Mouse (Mus musculus) embryonic facial prominence, embryonic 10.5 days (tissue): ENCODE data around the gene Gbp3. TPM values are rescaled to one million over a fixed set of nuclear protein-coding genes. Genes with fewer than 3 reads are reported as not detected.
"Not testable (repeated sequence)": the region's sequence is repeated elsewhere in the genome, so short reads cannot be mapped to it uniquely, and the experiment has no call there.

ENCODE experiments used
- DNase-seq: peaks from one replicate; pipeline ENCODE4 v3.0.0-alpha.2; 2017; ENCODE audit warnings: low spot score
- H3K27ac ChIP-seq: fragments of 300-500 bp; sonication (generic); replicated peaks from 2 replicates; pipeline ENCODE4 v1.5.1; 2016; ENCODE audit warnings: mild to moderate bottlenecking
- H3K27me3 ChIP-seq: fragments of 300-500 bp; sonication (generic); replicated peaks from 2 replicates; pipeline ENCODE4 v1.6.1; 2016; ENCODE audit warnings: low read depth, mild to moderate bottlenecking; ENCODE audit not compliant: poor library complexity, severe bottlenecking
- H3K36me3 ChIP-seq: fragments of 300-500 bp; sonication (generic); replicated peaks from 2 replicates; pipeline ENCODE4 v1.6.1; 2016; ENCODE audit warnings: mild to moderate bottlenecking, moderate library complexity
- H3K4me1 ChIP-seq: fragments of 300-500 bp; sonication (generic); 2 replicates; pipeline ENCODE4 v1.6.1; 2016
- H3K4me3 ChIP-seq: fragments of 300-500 bp; sonication (generic); 2 replicates; pipeline ENCODE4 v1.5.1; 2016; ENCODE audit warnings: mild to moderate bottlenecking, moderate library complexity
- H3K9me3 ChIP-seq: fragments of 300-500 bp; sonication (generic); 2 replicates; pipeline ENCODE4 v1.6.1; 2016; ENCODE audit warnings: mild to moderate bottlenecking
- WGBS: fragments of 180-500 bp; shearing (Covaris S2); methylation state at CpG from one replicate; pipeline ENCODE4 v1.1.7; 2016; 5-methylcytosine and 5-hydroxymethylcytosine counted together
- polyA plus RNA-seq: library from polyadenylated mRNA; unstranded; fragments of >200 nt; fragmentation: Nextera tagmentation; extraction: Ambion mirVana; gene quantifications from 2 replicates; pipeline ENCODE4 v1.2.1, GENCODE M21; 2016

Gbp3 gene
- polyA plus RNA-seq, 1 experiment from 2014 or later = 0.21 TPM

- no peak overlapping the region for H3K4me3 ChIP-seq
- no peaks in the 10 kb centered on the region for H3K27me3 ChIP-seq
- peaks cover 4% of the 10 kb centered on the region; the same call in 1 of the 2 replicates for H3K4me1 ChIP-seq
- no peaks in the 10 kb centered on the region for H3K9me3 ChIP-seq
- 91% methylated on average over 11 of the region's 11 CpGs for WGBS
- no peak overlapping the region for H3K27ac ChIP-seq
- no peak for DNase-seq
- no peaks in the 10 kb centered on the region for H3K36me3 ChIP-seq
These were observed 4.2 kb upstream of the Gbp3 start for GRCm38 (mm10) chr3:142555623-142556022.

DNA sequence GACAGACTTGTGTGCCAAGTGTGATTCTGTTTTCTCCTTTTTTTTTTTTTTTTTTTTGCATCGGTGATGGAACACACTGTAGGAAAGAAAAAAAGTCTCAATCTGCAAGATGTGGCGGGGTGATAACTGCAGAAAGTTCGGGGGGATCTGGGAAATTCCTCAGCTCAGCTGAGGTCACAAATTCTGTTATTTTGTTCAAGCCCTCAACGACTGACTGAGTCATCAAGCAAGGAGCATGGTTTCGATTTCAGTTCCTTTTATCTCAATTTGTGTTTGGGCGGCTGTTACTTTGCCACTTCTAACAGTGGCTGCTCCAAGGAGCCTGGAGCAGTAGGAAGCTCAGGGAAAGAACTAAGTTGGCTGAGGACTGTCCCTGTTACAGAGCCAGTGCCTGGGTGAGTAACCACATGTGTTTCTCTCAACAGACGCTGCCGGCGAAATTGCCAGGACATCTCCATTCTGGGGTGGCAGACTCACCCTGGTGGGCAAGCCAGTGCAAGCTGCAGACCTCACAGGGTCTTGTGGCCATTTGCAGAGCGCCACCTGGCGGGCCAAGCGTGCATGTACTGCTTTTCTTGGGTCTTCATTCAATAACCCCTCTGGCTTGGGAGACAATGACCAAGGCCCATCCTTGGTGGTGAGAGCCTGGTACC lies 596 bp downstream of the Gbp3 start:
- no peak overlapping the region for H3K27ac ChIP-seq
- 18% methylated on average over 12 of the region's 12 CpGs for WGBS

DNA sequence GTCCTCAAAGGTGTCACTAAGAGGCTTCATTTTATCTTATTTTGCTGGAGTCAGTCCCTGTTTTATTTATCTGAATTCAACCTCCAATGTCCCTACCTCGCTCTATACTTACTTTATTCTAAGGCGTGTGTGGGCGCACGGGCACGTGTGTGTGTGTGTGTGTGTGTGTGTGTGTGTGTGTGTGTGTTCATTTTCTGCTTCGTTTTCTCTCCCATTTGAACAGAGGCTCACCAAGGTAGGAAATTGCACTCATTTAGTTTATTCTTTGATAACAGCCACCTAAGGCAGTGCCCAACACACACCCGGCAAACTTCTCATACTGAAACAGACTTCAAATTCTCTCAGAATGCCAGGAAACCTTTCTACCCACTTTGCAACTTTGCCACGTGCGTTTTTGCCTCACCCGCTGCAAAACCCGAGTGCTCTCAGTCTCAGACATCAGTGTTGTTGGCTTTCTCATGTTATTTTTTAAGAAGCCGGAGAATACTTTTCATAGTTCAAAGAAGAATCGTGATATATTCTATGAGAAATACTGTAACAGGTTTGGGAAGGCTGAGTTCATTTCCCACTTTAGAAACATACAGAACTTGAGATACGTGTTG lies 1.3 kb downstream of the Gbp3 start:
- Histone ChIP-seq H3K36me3 (no peaks in the 10 kb centered on the region), H3K4me1 (peaks cover 4% of the 10 kb centered on the region; the same call in 1 of the 2 replicates), H3K27me3 (no peaks in the 10 kb centered on the region), H3K27ac (no peak overlapping the region), H3K9me3 (no peaks in the 10 kb centered on the region), H3K4me3 (no peak overlapping the region)
- WGBS = 88% methylated on average over 14 of the region's 14 CpGs
- DNase-seq = no peak

More for the DNA sequence above, 596 bp downstream of the Gbp3 start:
- no peaks in the 10 kb centered on the region for H3K9me3 ChIP-seq
- H3K4me3 ChIP-seq = peak overlapping the region; percentile 42
- DNase-seq = peak; percentile 87
- H3K36me3 ChIP-seq = no peaks in the 10 kb centered on the region
- H3K27me3 ChIP-seq = no peaks in the 10 kb centered on the region
- peaks cover 4% of the 10 kb centered on the region; the same call in 1 of the 2 replicates for H3K4me1 ChIP-seq

GRCm38 (mm10) chr3:142561666-142562065 lies 1.8 kb downstream of the Gbp3 start:
- Histone ChIP-seq H3K9me3 (no peaks in the 10 kb centered on the region), H3K27me3 (no peaks in the 10 kb centered on the region), H3K36me3 (no peaks in the 10 kb centered on the region), H3K27ac (no peak overlapping the region), H3K4me3 (no peak overlapping the region), H3K4me1 (peaks cover 4% of the 10 kb centered on the region; the same call in 1 of the 2 replicates)
- WGBS = 84% methylated on average over 7 of the region's 7 CpGs
- DNase-seq = no peak

GRCm38 (mm10) chr3:142567490-142567889 lies 7.7 kb downstream of the Gbp3 start:
- not testable (repeated sequence) for H3K36me3 ChIP-seq, H3K4me3 ChIP-seq, DNase-seq, H3K4me1 ChIP-seq, H3K27ac ChIP-seq, H3K27me3 ChIP-seq, H3K9me3 ChIP-seq
- WGBS = 80% methylated on average over 5 of the region's 5 CpGs

DNA sequence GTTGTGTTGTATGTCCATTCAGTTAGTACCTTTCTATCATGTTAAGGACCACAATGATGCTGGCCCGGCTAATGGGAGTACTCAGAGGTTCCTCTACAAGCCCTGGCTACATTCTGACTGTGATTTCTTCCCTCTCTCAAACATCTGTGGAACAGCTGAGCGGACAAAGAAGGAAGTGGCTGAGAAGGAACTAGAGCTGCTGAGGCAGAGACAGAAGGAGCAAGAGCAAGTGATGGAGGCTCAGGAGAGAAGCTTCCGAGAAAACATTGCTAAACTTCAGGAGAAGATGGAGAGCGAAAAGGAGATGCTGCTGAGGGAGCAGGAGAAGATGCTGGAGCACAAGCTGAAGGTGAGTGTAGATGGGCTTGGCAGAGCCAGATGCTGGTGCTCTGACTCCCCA lies 10.9 kb downstream of the Gbp3 start:
- DNase-seq = no peak
- Histone ChIP-seq H3K4me3 (no peak overlapping the region), H3K36me3 (no peaks in the 10 kb centered on the region), H3K9me3 (no peaks in the 10 kb centered on the region), H3K27me3 (no peaks in the 10 kb centered on the region), H3K4me1 (no peaks in the 10 kb centered on the region), H3K27ac (no peak overlapping the region)
- WGBS = 91% methylated on average over 4 of the region's 4 CpGs

GRCm38 (mm10) chr3:142577108-142577507 lies 17.3 kb downstream of the Gbp3 start:
- no peak overlapping the region for H3K4me3 ChIP-seq
- no peaks in the 10 kb centered on the region for H3K27me3 ChIP-seq
- H3K36me3 ChIP-seq = no peaks in the 10 kb centered on the region
- no peaks in the 10 kb centered on the region for H3K4me1 ChIP-seq
- no peaks in the 10 kb centered on the region for H3K9me3 ChIP-seq
- no peak overlapping the region for H3K27ac ChIP-seq
- 91% methylated on average over 3 of the region's 3 CpGs for WGBS
- DNase-seq = no peak

DNA sequence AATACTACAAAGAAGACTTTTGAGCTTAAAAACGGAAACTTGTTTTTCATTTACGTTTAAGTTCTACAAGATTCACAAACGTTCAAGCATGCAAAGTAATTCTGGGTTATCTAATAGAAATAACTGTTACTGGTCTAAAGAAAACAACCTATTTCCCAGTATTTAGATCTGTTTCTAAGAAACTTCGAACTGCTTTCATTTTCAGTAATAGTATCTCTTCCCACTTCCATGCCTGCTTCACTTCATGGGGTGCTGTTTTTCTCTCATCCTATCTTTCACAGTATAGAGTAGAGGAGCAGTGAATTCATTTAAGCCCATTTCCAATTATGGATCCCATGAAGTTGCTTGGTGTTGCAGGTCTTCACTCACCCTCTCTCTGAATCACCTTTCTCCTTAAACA lies 18.5 kb downstream of the Gbp3 start:
- H3K9me3 ChIP-seq = no peaks in the 10 kb centered on the region
- no peak for DNase-seq
- H3K27ac ChIP-seq = no peak overlapping the region
- no peak overlapping the region for H3K4me3 ChIP-seq
- no peaks in the 10 kb centered on the region for H3K36me3 ChIP-seq
- WGBS = 88% methylated on average over 4 of the region's 4 CpGs
- no peaks in the 10 kb centered on the region for H3K27me3 ChIP-seq
- no peaks in the 10 kb centered on the region for H3K4me1 ChIP-seq

- Histone ChIP-seq H3K9me3 (no peaks in the 10 kb centered on the region), H3K4me3 (no peak overlapping the region), H3K27ac (no peak overlapping the region), H3K27me3 (no peaks in the 10 kb centered on the region), H3K4me1 (no peaks in the 10 kb centered on the region), H3K36me3 (no peaks in the 10 kb centered on the region)
- WGBS = 93% methylated on average over 4 of the region's 4 CpGs
- DNase-seq = no peak
These were observed 23.2 kb downstream of the Gbp3 start for GRCm38 (mm10) chr3:142583067-142583466.

DNA sequence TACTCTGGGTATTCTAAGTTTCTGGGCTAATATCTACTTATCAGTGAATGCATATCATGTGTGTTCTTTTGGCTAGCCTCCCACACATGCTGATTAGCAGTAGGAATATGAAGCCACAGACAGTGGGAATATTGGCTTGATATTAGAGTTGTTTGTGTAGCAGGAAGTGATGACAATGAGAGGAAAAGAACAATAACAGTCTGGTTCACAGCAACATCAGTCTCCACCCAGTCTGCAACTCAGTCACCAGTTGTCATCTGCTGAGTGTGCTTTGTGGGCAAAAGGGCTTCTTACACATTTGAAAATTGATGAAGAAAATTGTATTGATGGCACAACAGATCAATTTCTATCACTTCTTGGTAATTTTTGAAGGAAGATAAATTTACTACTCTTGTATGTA lies 27.6 kb downstream of the Gbp3 start:
- Histone ChIP-seq H3K4me3 (no peak overlapping the region), H3K36me3 (no peaks in the 10 kb centered on the region), H3K4me1 (no peaks in the 10 kb centered on the region), H3K9me3 (no peaks in the 10 kb centered on the region), H3K27ac (no peak overlapping the region), H3K27me3 (no peaks in the 10 kb centered on the region)
- DNase-seq = no peak

DNA sequence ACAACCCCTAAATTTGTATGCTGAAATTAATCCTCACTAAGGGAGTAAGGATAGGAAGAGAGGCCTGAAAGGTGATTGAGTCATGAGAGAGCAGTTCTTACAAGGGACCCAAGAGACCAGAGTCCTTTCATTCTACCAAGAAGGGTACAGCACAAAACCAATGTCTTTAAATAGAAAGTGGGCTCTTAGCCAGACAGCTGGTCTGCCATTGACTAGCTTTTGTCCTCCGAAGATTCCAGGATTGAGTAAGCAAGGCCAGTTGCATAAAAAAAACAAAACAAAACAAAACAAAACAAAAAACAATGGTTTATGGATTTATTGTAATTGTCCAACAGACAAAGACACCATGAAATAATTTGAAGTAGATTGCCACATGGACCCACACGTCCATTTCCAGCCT lies 29.1 kb downstream of the Gbp3 start:
- Histone ChIP-seq H3K9me3 (no peaks in the 10 kb centered on the region), H3K4me1 (no peaks in the 10 kb centered on the region), H3K27me3 (no peaks in the 10 kb centered on the region), H3K36me3 (no peaks in the 10 kb centered on the region), H3K4me3 (no peak overlapping the region), H3K27ac (no peak overlapping the region)
- no peak for DNase-seq
- WGBS = 84% methylated on average over 2 of the region's 2 CpGs

GRCm38 (mm10) chr3:142590431-142591067 lies 30.7 kb downstream of the Gbp3 start:
- Histone ChIP-seq H3K4me1 (no peaks in the 10 kb centered on the region), H3K4me3 (no peak overlapping the region), H3K9me3 (no peaks in the 10 kb centered on the region), H3K36me3 (no peaks in the 10 kb centered on the region), H3K27me3 (no peaks in the 10 kb centered on the region), H3K27ac (no peak overlapping the region)
- DNase-seq = no peak
- WGBS = 85% methylated on average over 4 of the region's 4 CpGs

GRCm38 (mm10) chr3:142594547-142594946 lies 34.7 kb downstream of the Gbp3 start, which contains the start of gene Gbp2b:
Gene Gbp2b, plus strand, starts transcription at chr3:142594847.
- Histone ChIP-seq H3K4me1 (no peaks in the 10 kb centered on the region), H3K27me3 (no peaks in the 10 kb centered on the region), H3K4me3 (no peak within 1 kb of the TSS), H3K9me3 (no peaks in the 10 kb centered on the region), H3K36me3 (no peaks in the 10 kb centered on the region), H3K27ac (no peak within 1 kb of the TSS)
- WGBS = 85% methylated on average over 1 of the region's 1 CpGs
- DNase-seq = no peak
